Mouse (Mus musculus): Measurements from ENCODE around the gene Tmem200c. TPM values are rescaled to one million over a fixed set of nuclear protein-coding genes. Genes with fewer than 3 reads are reported as not detected.

Tmem200c gene
- polyA plus RNA-seq (2015; fragmentation: Nextera tagmentation; extraction: Ambion mirVana): not detected in 2 replicates

DNA sequence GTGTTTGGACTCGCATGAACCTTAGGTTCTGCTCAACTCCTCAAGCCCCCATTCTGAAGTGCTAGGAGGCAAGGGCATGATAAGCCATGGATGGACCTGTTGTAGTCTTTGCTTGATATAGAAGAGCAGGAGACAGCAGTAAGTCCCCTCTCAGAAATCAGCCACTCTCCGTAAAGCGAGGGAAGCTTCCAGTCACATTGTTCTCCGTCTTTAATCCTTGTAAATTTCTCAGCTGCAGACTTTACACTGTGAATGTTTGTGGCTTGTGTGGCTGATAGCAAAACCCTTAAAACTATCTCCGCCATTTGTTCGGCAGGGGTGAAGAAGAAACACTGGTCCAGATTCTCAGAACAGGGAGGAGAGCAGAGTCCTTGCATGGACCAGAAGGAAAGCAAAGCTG, at the start of gene Tmem200c:
TSS of gene Tmem200c (plus strand) at position 301 of the 400 bp plus-strand sequence.
- Histone ChIP-seq H3K4me1 (ENCODE audit: insufficient read depth) (no peaks in the 10 kb centered on the region), H3K36me3 (replicated peaks; ENCODE audit: insufficient read depth, low read length) (no peaks in the 10 kb centered on the region), H3K27me3 (ENCODE audit: insufficient read depth, low read length) (no peaks in the 10 kb centered on the region), H3K9me3 (ENCODE audit: low read length) (no peaks in the 10 kb centered on the region), H3K4me3 (ENCODE audit: low read depth, low read length) (no peak within 1 kb of the TSS), H3K4me2 (ENCODE audit: low read depth, low read length) (no peak within 1 kb of the TSS), H3K27ac (ENCODE audit: low read depth) (no peak within 1 kb of the TSS), H3K9ac (replicated peaks) (no peak within 1 kb of the TSS)
- 73% methylated on average over 6 of the region's 6 CpGs for WGBS (ENCODE audit: insufficient replicate concordance)
- ATAC-seq: no peak
- DNase-seq: no peak
- TF ChIP-seq EP300 (IDR thresholded peaks at IDR 0.05; ENCODE audit: low read depth) (no peak), CTCF (IDR thresholded peaks at IDR 0.05; ENCODE audit: low read depth) (no peak)

DNA sequence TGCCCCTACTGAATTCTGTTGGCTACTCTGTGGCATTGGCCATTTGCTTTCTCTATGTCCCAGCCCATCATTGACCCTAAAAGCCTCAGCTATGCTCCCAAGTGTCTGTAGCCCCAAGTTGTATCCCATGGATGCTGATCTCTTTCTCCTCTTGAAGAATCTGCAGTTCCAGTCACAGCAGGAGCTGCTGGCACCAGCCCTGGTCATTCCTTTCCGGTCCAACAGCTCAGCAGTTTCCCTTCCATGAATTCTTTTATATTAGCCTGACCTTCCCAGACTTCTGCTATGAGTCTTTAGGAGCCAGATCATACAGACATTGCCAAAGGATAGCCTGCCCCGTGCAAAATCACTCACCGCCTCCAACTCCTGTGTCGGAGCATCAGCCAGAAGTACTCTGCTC, 32.7 kb upstream of the Tmem200c start:
- Histone ChIP-seq H3K27ac (ENCODE audit: low read depth) (no peak overlapping the region), H3K9ac (replicated peaks) (no peak overlapping the region), H3K36me3 (replicated peaks; ENCODE audit: insufficient read depth, low read length) (no peaks in the 10 kb centered on the region), H3K27me3 (ENCODE audit: insufficient read depth, low read length) (no peaks in the 10 kb centered on the region), H3K4me1 (ENCODE audit: insufficient read depth) (no peaks in the 10 kb centered on the region), H3K4me3 (ENCODE audit: low read depth, low read length) (no peak overlapping the region), H3K4me2 (ENCODE audit: low read depth, low read length) (no peak overlapping the region), H3K9me3 (ENCODE audit: low read length) (no peaks in the 10 kb centered on the region)
- ATAC-seq (no peak), DNase-seq (no peak)
- WGBS (ENCODE audit: insufficient replicate concordance): 69% methylated on average over 4 of the region's 4 CpGs
- no peak for TF ChIP-seq CTCF (IDR thresholded peaks at IDR 0.05; ENCODE audit: low read depth)
- no peak for TF ChIP-seq EP300 (IDR thresholded peaks at IDR 0.05; ENCODE audit: low read depth)

- ATAC-seq: no peak
- Histone ChIP-seq H3K4me2 (ENCODE audit: low read depth, low read length) (no peak overlapping the region), H3K27ac (ENCODE audit: low read depth) (no peak overlapping the region), H3K9ac (replicated peaks) (no peak overlapping the region), H3K4me3 (ENCODE audit: low read depth, low read length) (no peak overlapping the region), H3K9me3 (ENCODE audit: low read length) (no peaks in the 10 kb centered on the region), H3K27me3 (ENCODE audit: insufficient read depth, low read length) (peaks cover 56% of the 10 kb centered on the region), H3K4me1 (ENCODE audit: insufficient read depth) (peaks cover 5% of the 10 kb centered on the region), H3K36me3 (replicated peaks; ENCODE audit: insufficient read depth, low read length) (no peaks in the 10 kb centered on the region)
- no peak for TF ChIP-seq EP300 (IDR thresholded peaks at IDR 0.05; ENCODE audit: low read depth)
- no peak for TF ChIP-seq CTCF (IDR thresholded peaks at IDR 0.05; ENCODE audit: low read depth)
- WGBS (ENCODE audit: insufficient replicate concordance): 3% methylated on average over 14 of the region's 15 CpGs
- no peak for DNase-seq
These were observed 10.2 kb downstream of the Tmem200c start for GRCm38 (mm10) chr17:68836655-68837012.

GRCm38 (mm10) chr17:68837013-68837858, 10.8 kb downstream of the Tmem200c start:
- 1% methylated on average over 65 of the region's 72 CpGs for WGBS (ENCODE audit: insufficient replicate concordance)
- H3K9me3 ChIP-seq (ENCODE audit: low read length): no peaks in the 10 kb centered on the region
- TF ChIP-seq CTCF (IDR thresholded peaks at IDR 0.05; ENCODE audit: low read depth) (no peak), EP300 (IDR thresholded peaks at IDR 0.05; ENCODE audit: low read depth) (no peak)
- no peak overlapping the region; the same call in 1 of the 2 replicates for H3K4me3 ChIP-seq (ENCODE audit: low read depth, low read length)
- H3K27me3 ChIP-seq (ENCODE audit: insufficient read depth, low read length): peaks cover 62% of the 10 kb centered on the region
- H3K27ac ChIP-seq (ENCODE audit: low read depth): no peak overlapping the region
- ATAC-seq: no peak
- peak overlapping the region; percentile 13; the same call in 1 of the 2 replicates for H3K4me2 ChIP-seq (ENCODE audit: low read depth, low read length)
- H3K9ac ChIP-seq (replicated peaks): no peak overlapping the region
- peak; percentile 14 for DNase-seq
- H3K4me1 ChIP-seq (ENCODE audit: insufficient read depth): peaks cover 5% of the 10 kb centered on the region
- H3K36me3 ChIP-seq (replicated peaks; ENCODE audit: insufficient read depth, low read length): no peaks in the 10 kb centered on the region

DNA sequence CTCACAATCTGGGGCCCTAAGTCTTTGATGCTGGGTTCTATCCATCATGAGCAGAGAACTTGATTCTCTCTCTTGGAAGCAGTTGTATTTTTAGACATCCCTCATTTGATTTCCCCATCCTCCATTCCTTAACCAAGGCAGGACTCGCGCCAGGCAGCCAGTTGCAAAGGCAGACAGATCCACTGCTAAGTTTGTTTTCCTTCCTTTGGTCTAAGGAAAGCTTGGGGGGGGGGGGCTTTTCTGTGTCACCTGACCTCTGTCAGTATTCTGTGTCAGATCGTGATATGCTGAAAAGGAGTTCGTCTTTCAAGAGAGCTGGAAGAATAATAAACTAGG, 11.4 kb downstream of the Tmem200c start:
- no peak for ATAC-seq
- no peak overlapping the region for H3K27ac ChIP-seq (ENCODE audit: low read depth)
- WGBS (ENCODE audit: insufficient replicate concordance): 9% methylated on average over 4 of the region's 4 CpGs
- no peaks in the 10 kb centered on the region for H3K9me3 ChIP-seq (ENCODE audit: low read length)
- H3K4me2 ChIP-seq (ENCODE audit: low read depth, low read length): no peak overlapping the region
- no peaks in the 10 kb centered on the region for H3K36me3 ChIP-seq (replicated peaks; ENCODE audit: insufficient read depth, low read length)
- no peak for TF ChIP-seq EP300 (IDR thresholded peaks at IDR 0.05; ENCODE audit: low read depth)
- no peak for TF ChIP-seq CTCF (IDR thresholded peaks at IDR 0.05; ENCODE audit: low read depth)
- peaks cover 67% of the 10 kb centered on the region for H3K27me3 ChIP-seq (ENCODE audit: insufficient read depth, low read length)
- H3K9ac ChIP-seq (replicated peaks): no peak overlapping the region
- no peak overlapping the region for H3K4me3 ChIP-seq (ENCODE audit: low read depth, low read length)
- H3K4me1 ChIP-seq (ENCODE audit: insufficient read depth): peaks cover 5% of the 10 kb centered on the region
- DNase-seq: no peak

GRCm38 (mm10) chr17:68839888-68840571, 13.6 kb downstream of the Tmem200c start:
- peaks cover 5% of the 10 kb centered on the region for H3K4me1 ChIP-seq (ENCODE audit: insufficient read depth)
- WGBS (ENCODE audit: insufficient replicate concordance): 20% methylated on average over 17 of the region's 17 CpGs
- DNase-seq: no peak
- no peak overlapping the region for H3K4me3 ChIP-seq (ENCODE audit: low read depth, low read length)
- no peaks in the 10 kb centered on the region for H3K36me3 ChIP-seq (replicated peaks; ENCODE audit: insufficient read depth, low read length)
- no peak overlapping the region for H3K4me2 ChIP-seq (ENCODE audit: low read depth, low read length)
- TF ChIP-seq EP300 (IDR thresholded peaks at IDR 0.05; ENCODE audit: low read depth) (no peak), CTCF (IDR thresholded peaks at IDR 0.05; ENCODE audit: low read depth) (no peak)
- no peak overlapping the region for H3K27ac ChIP-seq (ENCODE audit: low read depth)
- H3K27me3 ChIP-seq (ENCODE audit: insufficient read depth, low read length): peaks cover 69% of the 10 kb centered on the region
- H3K9me3 ChIP-seq (ENCODE audit: low read length): no peaks in the 10 kb centered on the region
- no peak overlapping the region for H3K9ac ChIP-seq (replicated peaks)
- no peak for ATAC-seq

Measured in liver, postnatal 0 days (tissue).